Mouse (Mus musculus) layer of hippocampus, postnatal 25 days (tissue): ENCODE data around the gene Megf11. TPM values are rescaled to one million over a fixed set of nuclear protein-coding genes. Genes with fewer than 3 reads are reported as not detected.
A peak's percentile ranks its signal among the peaks of the same experiment; 100 is the strongest.
"Not testable (repeated sequence)": the region's sequence is repeated elsewhere in the genome, so short reads cannot be mapped to it uniquely, and the experiment has no call there.

Experiments used
- DNase-seq, 2 experiments: peaks; one replicate each; pipeline ENCODE4 v3.0.0; 2022; ENCODE audit warnings: mixed read lengths in 2 of 2, low spot score in 1 of 2; ENCODE audit errors: extremely low spot score in 1 of 2
- total RNA-seq, 2 experiments: library from RNA; stranded (reverse); gene quantifications; 2 replicates each; pipeline ENCODE4 v1.2.3; 2021

Gene Megf11
- total RNA-seq, 2 experiments from 2014 or later, result 14.0 to 15.6 TPM

GRCm38 (mm10) chr9:64461568-64462308, 76.3 kb downstream of the Megf11 start:
- no peak for DNase-seq

DNA sequence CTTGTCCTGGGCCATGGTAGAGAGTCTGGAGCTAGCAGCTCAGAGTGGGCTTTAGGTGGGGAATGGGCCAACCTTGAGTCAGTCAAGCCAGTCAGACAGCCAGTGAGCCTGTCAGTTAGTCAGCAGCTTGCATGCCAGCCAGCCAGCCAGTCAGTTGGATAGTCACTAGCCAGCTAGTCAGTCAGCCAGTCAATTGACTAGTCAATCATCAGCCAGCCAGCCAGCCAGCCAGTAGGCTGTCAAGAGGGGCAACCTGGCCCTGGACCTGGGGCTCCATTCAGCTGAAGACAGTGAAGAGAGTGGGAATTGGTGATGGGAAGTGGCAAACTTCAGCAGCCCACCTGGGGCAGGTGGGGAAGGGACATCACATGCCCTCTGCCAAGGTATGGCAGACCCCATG, 77.4 kb downstream of the Megf11 start:
- DNase-seq, result no peak

- no peak for DNase-seq
Measured at GRCm38 (mm10) chr9:64466090-64466489, 80.7 kb downstream of the Megf11 start.

DNA sequence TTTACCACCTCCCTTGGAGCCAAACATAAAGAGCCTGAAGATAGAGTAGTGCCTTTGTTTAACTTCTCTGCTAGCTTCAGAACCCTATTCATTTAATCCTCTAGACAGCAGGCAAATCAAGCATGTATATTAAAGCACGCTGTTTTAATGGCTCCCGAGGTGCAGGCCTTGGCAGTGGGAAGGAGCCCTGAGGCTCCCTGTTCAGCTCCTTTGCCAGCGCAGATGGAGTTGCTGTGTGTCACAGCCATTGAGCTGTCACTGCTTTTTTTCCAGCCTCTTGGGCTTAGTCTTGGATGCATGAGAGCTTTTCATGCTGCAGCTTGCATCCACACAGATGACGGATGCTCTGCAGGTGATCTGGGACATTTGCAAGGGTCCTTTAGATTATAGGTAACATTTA, 81.1 kb downstream of the Megf11 start:
- no peak for DNase-seq

GRCm38 (mm10) chr9:64470806-64471205, 85.4 kb downstream of the Megf11 start:
- no peak for DNase-seq

DNA sequence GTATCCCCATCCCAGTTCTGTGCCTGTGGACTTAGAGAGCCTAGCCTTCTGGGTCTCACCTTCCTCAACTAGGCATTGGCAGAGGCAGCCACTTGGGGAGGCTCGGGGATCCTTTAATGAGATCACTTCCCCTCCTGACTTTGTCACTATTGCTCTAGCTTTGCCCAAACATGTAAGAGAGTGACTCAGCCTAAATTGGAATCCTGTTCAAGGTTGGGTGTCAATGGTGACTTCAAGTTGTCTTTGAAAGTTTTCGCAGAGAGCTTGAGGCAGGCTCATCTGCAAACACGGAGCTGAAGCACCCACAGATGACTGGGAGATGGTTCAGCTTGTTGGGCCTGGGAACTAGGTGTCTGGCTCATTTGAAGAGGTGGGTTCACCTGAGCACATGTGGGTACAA, 85.9 kb downstream of the Megf11 start:
- DNase-seq, result no peak

DNA sequence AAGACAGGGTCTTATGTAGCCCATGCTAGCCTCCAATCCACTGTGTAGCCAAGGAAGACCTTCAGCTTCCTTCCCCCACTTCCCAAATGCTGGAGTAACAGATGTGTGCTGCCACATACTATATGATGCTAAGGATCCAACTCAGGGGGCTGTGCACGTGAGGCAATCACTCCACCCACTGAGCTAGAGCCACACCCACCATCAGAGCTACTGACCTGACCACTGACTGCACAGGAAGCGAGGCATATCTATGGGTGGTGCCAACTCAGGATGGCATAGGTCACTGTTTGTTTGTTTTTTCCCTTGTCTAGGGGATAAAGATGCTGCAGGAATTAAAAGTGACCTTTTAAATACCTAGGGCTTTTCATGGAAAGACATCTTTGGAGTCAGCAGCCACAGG, 86.7 kb downstream of the Megf11 start:
- no peak for DNase-seq

DNA sequence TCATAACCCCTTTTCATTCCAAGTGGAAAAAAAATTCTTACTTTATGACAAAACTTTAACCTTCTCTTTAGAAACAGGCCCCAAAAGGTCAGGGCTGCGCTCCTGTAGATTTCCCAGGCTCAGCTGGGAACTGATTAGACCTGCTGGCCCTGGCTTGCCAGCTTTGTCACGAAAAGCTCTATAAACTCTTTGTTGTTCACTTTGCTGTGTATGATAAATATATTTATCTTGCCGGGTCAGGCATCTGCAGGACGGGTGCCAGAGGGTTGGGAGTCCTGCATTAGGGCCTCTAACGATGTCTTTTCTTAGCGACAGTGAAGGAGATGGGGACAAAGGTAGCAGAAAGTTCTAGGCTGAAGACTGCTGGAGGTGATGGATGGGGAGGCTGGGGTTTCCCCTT, 87.3 kb downstream of the Megf11 start:
- no peak for DNase-seq

GRCm38 (mm10) chr9:64473170-64473569, 87.7 kb downstream of the Megf11 start:
- no peak for DNase-seq

DNA sequence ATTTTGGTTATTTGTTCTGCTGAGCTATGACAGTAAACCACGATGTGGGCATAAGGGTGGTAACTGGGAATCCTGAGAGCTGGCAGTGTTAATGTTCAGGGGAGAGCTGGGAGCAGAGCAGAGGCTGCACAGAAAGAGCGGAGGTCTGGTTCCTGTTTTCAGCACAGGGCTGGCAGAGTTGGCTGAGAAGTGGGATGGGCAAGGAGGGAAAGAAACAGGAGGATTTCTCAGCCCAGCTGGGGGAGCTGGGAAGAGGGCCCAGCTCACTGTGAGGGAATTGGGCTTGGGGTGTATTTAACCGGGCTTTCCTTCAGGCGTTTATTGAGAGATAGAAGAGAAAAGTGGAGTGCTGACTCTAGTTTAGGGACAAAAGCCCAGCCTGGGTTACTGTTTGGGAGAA, 88.3 kb downstream of the Megf11 start:
- no peak for DNase-seq

DNA sequence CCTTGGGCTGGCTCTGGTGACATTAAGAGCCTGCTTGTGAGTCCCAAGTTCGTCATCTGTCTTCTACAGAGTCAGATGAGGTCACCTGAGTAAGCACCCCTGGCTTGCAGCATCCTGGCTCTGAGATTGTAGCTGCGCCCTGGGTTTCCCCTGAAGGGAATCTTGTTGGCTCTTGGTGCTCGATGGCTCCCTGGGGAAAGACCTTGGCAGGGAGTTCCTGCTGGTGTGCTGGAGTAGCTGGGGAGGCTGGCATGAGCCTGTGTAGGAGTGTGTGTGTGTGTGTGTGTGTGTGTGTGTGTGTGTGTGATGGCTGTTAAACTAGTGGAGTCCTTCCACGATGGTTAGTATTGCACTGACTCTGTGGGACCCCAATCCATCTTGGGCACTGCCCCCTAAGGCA, 88.7 kb downstream of the Megf11 start:
- no peak for DNase-seq

GRCm38 (mm10) chr9:64475942-64476341, 90.5 kb downstream of the Megf11 start:
- DNase-seq, result no peak

- not testable (repeated sequence) for DNase-seq
Measured at GRCm38 (mm10) chr9:64477397-64477796, 92.0 kb downstream of the Megf11 start.

DNA sequence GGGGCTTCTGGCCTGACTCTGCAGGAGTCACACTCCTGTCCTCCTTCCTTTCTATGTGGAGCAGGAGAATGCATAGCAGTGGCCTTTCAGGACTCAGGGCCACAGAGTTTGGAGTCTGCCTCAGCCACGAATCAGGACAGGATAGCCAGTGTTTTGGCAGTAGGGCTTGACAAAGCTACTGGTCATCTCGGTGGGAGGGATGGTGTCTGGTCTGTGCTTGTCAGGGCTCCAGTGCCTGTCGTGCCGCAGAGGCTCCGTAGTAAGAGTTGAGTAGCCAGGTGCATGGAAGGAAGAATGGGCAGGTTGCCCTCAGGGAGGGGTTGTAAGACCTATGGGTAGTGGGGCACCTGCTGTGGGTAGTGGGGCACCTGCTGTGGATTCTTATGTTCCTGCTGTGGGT, 96.7 kb downstream of the Megf11 start:
- DNase-seq, result no peak

DNA sequence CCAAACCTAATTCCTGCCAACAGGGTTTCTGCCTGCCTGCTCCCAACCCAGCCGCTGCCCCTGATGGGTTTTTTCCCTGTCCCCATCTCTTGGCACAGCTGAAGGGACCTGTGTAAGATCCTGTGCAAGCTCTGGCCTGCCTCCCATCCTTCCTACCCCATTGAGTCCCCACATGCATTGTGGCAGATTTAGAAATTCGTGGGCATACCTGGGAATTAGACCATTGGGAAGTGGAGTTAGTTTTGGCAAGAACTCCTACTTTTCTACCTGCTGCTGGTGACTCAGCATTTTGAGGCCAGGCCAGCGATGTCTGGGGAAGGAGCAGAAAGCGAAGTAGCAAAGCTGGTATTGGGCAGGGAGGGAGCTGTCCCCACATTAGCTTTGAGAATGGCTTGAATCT, 102.0 kb downstream of the Megf11 start:
- no peak for DNase-seq

DNA sequence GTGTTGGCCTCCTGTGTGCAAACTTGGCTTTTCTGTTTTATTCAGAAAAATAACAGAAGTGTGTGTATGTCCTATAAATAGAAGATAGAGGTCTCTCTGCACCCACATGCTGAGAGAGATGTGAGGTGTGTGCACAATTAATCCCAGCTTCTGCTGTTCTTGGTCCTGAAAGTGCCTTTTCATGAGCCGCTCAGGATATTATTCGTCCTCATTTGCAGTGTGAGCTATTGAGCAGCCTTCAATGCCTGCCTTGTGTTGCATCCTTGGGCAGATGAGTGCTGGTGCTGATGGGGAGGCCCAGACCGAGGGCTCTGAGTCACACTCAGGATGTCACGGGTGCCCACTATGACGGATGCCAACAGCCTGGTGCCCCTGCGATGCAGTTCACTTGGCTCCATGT, 109.2 kb downstream of the Megf11 start:
- DNase-seq, result no peak

DNA sequence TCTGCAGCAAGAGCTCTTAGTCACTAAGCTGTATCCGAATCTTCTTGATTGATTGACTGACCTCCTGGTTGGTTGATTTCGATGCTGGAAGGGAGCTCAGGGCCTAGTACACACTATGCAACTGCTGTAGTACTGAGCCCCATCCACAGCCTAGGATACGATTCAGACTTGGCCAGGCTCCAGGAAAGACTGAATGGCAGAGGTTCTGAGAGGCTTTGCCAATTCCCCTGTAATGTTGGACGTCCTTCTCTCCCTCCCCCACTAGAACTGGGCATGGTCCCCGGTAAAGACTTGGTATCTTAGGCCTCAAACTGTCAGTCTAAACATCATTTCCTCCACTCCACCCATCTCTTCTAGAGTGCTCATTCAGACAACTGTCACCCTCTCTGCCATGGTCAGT, 113.5 kb downstream of the Megf11 start:
- DNase-seq, result peak in 1 of 2 experiments; percentile 37

DNA sequence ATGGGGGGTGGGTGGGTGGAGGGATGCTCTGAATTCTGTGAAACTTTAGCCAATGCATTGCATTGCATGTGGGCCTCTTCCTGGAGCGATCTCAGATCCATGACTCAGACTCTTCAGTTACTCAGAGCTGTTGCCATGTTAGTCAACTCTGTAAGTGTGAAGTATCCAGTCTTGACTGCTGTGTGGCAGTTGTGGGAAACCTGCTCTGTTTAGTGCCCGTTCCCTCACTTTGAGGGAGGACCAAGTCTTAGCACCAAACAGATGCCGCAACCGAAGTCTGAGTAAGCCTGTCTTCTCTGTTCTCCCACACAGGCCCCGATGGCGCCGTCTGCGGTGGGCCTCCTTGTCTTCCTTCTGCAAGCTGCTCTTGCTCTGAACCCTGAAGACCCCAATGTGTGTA, 115.8 kb downstream of the Megf11 start:
- no peak for DNase-seq

DNA sequence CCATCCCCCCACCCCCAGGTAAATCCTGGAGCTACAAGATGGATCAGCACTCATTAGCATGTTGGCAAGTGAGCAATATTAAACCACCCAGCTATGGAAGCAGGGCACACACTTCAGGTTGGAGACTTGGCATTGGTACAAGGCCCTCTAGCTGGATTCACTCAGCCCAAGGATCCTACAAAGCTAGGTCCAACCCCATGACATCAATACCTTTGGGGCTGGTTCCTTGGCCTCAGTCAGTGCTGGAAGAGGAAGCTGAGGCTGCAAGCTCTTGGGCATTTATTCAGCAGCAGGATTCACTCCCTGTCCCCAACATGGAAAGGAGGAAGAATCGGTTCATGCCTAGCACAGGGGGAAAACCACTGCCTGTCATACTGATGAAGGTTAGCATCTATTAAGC, 118.6 kb downstream of the Megf11 start:
- no peak for DNase-seq

GRCm38 (mm10) chr9:64504456-64504855, 119.0 kb downstream of the Megf11 start:
- DNase-seq, result no peak

DNA sequence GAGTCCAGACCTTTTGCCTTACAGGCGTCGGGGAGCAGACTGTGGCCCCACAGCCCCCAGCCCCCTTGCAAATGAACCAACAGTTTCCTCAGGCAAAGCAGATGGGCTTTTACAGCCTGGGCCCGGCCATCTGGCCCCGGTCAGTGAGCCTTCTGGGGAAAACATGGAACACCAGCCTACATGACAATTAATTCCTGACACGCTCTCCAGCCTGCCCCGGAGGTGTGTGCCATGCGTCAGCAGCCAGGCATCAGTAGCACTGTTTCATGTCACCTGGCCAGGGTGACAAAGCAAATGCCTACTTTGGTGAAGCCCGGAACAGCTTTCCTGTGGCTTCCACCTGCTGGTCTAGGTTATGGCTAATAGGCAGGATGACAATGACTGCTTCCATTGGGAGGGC, 119.5 kb downstream of the Megf11 start:
- DNase-seq, result no peak

- no peak for DNase-seq
Measured at GRCm38 (mm10) chr9:64506440-64507206, 121.2 kb downstream of the Megf11 start.
